Mouse (Mus musculus) forebrain, embryonic 15.5 days (tissue): ENCODE measurements around the gene Rabl3. TPM values are rescaled to one million over a fixed set of nuclear protein-coding genes. Genes with fewer than 3 reads are reported as not detected.

Experiments used
- ATAC-seq: fragments of 200-750 bp; cut with Nextera tagmentation; replicated peaks from 2 replicates; pipeline ENCODE4 v1.8.0; 2017; ENCODE audit warnings: mild to moderate bottlenecking, moderate TSS enrichment, moderate library complexity
- H3K27ac ChIP-seq: fragments of 300-500 bp; sonication (generic); replicated peaks from 2 replicates; pipeline ENCODE4 v1.5.1; 2015; ENCODE audit warnings: mild to moderate bottlenecking, inconsistent platforms
- H3K27me3 ChIP-seq: fragments of 300-500 bp; sonication (generic); 2 replicates; pipeline ENCODE4 v1.6.1; 2015; ENCODE audit warnings: inconsistent platforms
- H3K36me3 ChIP-seq: fragments of 300-500 bp; sonication (generic); 2 replicates; pipeline ENCODE4 v1.6.1; 2015; ENCODE audit warnings: mild to moderate bottlenecking, inconsistent platforms
- H3K4me1 ChIP-seq: fragments of 300-500 bp; sonication (generic); 2 replicates; pipeline ENCODE4 v1.6.1; 2015; ENCODE audit warnings: inconsistent platforms
- H3K4me2 ChIP-seq: fragments of 300-500 bp; sonication (generic); replicated peaks from 2 replicates; pipeline ENCODE4 v1.6.1; 2015; ENCODE audit warnings: mild to moderate bottlenecking, inconsistent platforms
- H3K4me3 ChIP-seq: fragments of 300-500 bp; sonication (generic); 2 replicates; pipeline ENCODE4 v1.5.1; 2015; ENCODE audit warnings: mild to moderate bottlenecking, inconsistent platforms
- H3K9ac ChIP-seq: fragments of 300-500 bp; sonication (generic); replicated peaks from 2 replicates; pipeline ENCODE4 v1.6.1; 2015; ENCODE audit warnings: mild to moderate bottlenecking, inconsistent platforms
- H3K9me3 ChIP-seq: fragments of 300-500 bp; sonication (generic); 2 replicates; pipeline ENCODE4 v1.6.1; 2016; ENCODE audit warnings: inconsistent platforms
- WGBS: fragments of 180-500 bp; shearing (Covaris S2); methylation state at CpG from one replicate; pipeline ENCODE4 v1.1.7; 2015; ENCODE audit warnings: mixed read lengths; 5-methylcytosine and 5-hydroxymethylcytosine counted together
- polyA plus RNA-seq: library from polyadenylated mRNA; unstranded; fragments of >200 nt; fragmentation: Nextera tagmentation; extraction: Ambion mirVana; gene quantifications from 2 replicates; pipeline ENCODE4 v1.2.1, GENCODE M21; 2015

The Rabl3 gene
- polyA plus RNA-seq, 1 experiment from 2014 or later, result 17.7 TPM

DNA sequence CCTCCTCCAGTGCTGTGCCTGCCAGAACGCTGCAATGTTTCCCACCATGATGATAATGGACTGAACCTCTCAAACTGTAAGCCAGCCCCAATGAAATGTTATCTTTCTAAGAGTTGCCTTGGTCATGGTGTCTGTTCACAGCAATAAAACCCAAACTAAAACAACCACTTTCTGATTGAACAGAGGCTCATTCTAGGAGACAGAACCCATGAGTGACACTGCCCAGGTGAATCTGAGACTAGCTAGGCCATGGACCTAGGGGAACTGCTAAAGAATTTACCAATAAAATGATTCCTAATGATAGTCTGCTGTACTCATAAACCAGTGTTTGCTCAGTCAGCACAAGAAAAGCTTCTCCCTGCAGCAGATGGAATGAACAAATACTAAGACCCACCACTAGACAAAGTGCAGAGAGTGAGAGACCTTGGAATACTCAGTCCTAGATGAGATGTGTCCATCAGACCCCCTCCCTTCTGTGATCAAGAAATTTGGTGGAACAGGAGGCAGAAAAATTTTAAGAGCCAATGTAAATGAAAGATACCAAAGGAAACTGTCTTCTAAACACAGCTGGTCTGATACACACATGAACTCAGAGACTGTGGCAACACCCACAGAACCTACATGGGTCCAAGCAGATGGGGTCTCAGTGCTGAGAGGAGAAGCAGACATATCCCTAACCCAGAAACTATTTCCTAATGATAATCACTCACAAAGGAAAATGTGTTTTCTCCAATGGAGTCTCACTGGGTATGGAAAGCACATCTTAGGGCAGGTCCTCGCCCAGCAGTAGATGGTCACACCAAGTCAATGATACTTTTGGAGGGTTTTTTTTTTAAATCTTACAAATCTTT is 19.3 kb upstream of the Rabl3 start:
- H3K27me3 ChIP-seq, result no peaks in the 10 kb centered on the region
- no peak overlapping the region for H3K9ac ChIP-seq
- WGBS, result 97% methylated on average over 2 of the region's 2 CpGs
- no peak overlapping the region for H3K27ac ChIP-seq
- no peak for ATAC-seq
- no peaks in the 10 kb centered on the region for H3K4me1 ChIP-seq
- H3K9me3 ChIP-seq, result no peaks in the 10 kb centered on the region
- no peak overlapping the region for H3K4me3 ChIP-seq
- H3K36me3 ChIP-seq, result peaks cover 48% of the 10 kb centered on the region
- no peak overlapping the region for H3K4me2 ChIP-seq

GRCm38 (mm10) chr16:37522100-37522697 is 17.5 kb upstream of the Rabl3 start:
- Histone ChIP-seq H3K27ac (no peak overlapping the region), H3K4me2 (no peak overlapping the region), H3K4me3 (no peak overlapping the region), H3K9ac (no peak overlapping the region), H3K9me3 (no peaks in the 10 kb centered on the region), H3K27me3 (no peaks in the 10 kb centered on the region), H3K36me3 (peaks cover 45% of the 10 kb centered on the region), H3K4me1 (no peaks in the 10 kb centered on the region)
- WGBS, result 94% methylated on average over 7 of the region's 7 CpGs
- ATAC-seq, result no peak

GRCm38 (mm10) chr16:37525121-37525520 is 14.6 kb upstream of the Rabl3 start:
- H3K4me2 ChIP-seq, result no peak overlapping the region
- no peak overlapping the region for H3K4me3 ChIP-seq
- H3K27me3 ChIP-seq, result no peaks in the 10 kb centered on the region
- WGBS, result 98% methylated on average over 2 of the region's 2 CpGs
- H3K9ac ChIP-seq, result no peak overlapping the region
- no peak for ATAC-seq
- no peaks in the 10 kb centered on the region for H3K9me3 ChIP-seq
- no peak overlapping the region for H3K27ac ChIP-seq
- peaks cover 33% of the 10 kb centered on the region for H3K36me3 ChIP-seq
- no peaks in the 10 kb centered on the region for H3K4me1 ChIP-seq

GRCm38 (mm10) chr16:37526688-37527223 is 12.9 kb upstream of the Rabl3 start:
- no peaks in the 10 kb centered on the region for H3K4me1 ChIP-seq
- 95% methylated on average over 3 of the region's 3 CpGs for WGBS
- H3K36me3 ChIP-seq, result peaks cover 19% of the 10 kb centered on the region
- no peaks in the 10 kb centered on the region for H3K27me3 ChIP-seq
- H3K9me3 ChIP-seq, result no peaks in the 10 kb centered on the region
- H3K27ac ChIP-seq, result no peak overlapping the region
- ATAC-seq, result no peak
- H3K4me2 ChIP-seq, result no peak overlapping the region
- no peak overlapping the region for H3K4me3 ChIP-seq
- H3K9ac ChIP-seq, result no peak overlapping the region

- Histone ChIP-seq H3K36me3 (peaks cover 7% of the 10 kb centered on the region; the same call in 1 of the 2 replicates), H3K9ac (no peak overlapping the region), H3K4me2 (no peak overlapping the region), H3K27ac (no peak overlapping the region), H3K9me3 (no peaks in the 10 kb centered on the region), H3K27me3 (no peaks in the 10 kb centered on the region), H3K4me3 (no peak overlapping the region), H3K4me1 (no peaks in the 10 kb centered on the region)
- WGBS, result 95% methylated on average over 6 of the region's 6 CpGs
- no peak; the same call in 1 of the 2 replicates for ATAC-seq
These were observed 9.5 kb upstream of the Rabl3 start for GRCm38 (mm10) chr16:37530170-37530569.

DNA sequence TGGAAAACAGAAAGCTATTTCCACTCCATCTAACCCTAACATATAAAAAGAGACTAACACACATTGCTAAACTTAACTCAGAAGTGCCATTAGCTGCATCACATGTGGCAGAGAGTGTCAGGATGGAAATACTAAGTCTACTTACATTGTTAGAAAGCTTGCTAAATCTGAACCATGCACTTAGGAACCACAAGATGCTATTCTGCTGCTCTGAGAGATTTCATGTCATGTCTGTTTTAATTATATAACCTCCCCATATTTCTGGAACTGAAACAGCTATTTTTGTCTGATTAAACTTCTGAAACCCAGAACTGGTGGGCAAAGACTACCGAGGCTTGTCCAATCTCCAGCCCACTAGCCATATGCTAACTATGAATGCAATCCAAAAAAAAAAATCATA is 7.6 kb upstream of the Rabl3 start:
- peaks cover 12% of the 10 kb centered on the region for H3K36me3 ChIP-seq
- no peak overlapping the region for H3K4me3 ChIP-seq
- no peak overlapping the region for H3K4me2 ChIP-seq
- H3K4me1 ChIP-seq, result 0 out of 2 replicates have a peak, but pooled peaks cover 2% of the 10 kb centered on the region
- H3K9ac ChIP-seq, result no peak overlapping the region
- no peaks in the 10 kb centered on the region for H3K27me3 ChIP-seq
- WGBS, result 79% methylated on average over 1 of the region's 1 CpGs
- H3K27ac ChIP-seq, result no peak overlapping the region
- no peaks in the 10 kb centered on the region for H3K9me3 ChIP-seq
- ATAC-seq, result no peak

DNA sequence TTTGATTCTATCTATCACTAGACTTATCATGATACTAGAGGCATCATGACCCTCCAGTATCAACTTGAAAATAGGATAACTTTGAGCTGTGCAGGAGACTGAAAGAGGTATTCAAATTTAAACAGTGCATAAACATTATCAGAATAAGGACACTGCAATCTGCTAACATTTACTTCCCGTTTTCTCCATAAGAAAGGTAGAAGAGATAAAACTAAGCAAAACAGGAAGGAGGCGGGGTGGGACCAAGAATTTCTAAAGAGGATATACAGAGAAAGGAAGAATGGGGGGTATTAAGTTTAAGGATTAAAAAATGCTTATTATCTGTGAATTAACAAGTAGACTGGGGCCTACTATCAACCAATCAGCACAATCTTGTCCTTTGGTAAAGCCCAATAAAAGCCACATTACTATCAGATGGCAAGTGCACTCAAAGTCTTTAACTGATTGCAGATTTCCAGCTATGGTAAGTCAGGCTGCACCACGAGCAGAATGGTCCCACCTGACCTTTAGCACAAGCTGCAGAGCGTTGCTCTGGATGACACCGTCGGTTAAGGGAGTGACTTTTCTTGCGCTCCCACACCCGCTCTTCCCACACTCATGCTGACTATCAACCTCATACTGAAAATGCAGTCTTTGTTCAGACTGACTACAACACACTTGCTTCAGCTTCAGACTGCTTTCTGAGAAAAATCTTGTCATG is 6.2 kb upstream of the Rabl3 start:
- no peak for ATAC-seq

GRCm38 (mm10) chr16:37539240-37539610 is 460 bp upstream of the Rabl3 start:
- Histone ChIP-seq H3K4me1 (peaks cover 27% of the 10 kb centered on the region), H3K36me3 (peaks cover 6% of the 10 kb centered on the region), H3K27me3 (no peaks in the 10 kb centered on the region), H3K27ac (peak overlapping the region; percentile 79), H3K9me3 (no peaks in the 10 kb centered on the region), H3K9ac (peak overlapping the region; percentile 90), H3K4me2 (peak overlapping the region; percentile 78), H3K4me3 (peak overlapping the region; percentile 79)
- peak; percentile 66 for ATAC-seq
- under 1% methylated on average over 22 of the region's 22 CpGs for WGBS

More for the DNA sequence above, 6.2 kb upstream of the Rabl3 start:
- no peak overlapping the region for H3K9ac ChIP-seq
- WGBS, result 93% methylated on average over 8 of the region's 8 CpGs
- no peak overlapping the region for H3K4me3 ChIP-seq
- H3K4me1 ChIP-seq, result peaks cover 12% of the 10 kb centered on the region
- H3K36me3 ChIP-seq, result peaks cover 12% of the 10 kb centered on the region
- H3K27me3 ChIP-seq, result no peaks in the 10 kb centered on the region
- H3K4me2 ChIP-seq, result no peak overlapping the region
- H3K27ac ChIP-seq, result no peak overlapping the region
- H3K9me3 ChIP-seq, result no peaks in the 10 kb centered on the region

DNA sequence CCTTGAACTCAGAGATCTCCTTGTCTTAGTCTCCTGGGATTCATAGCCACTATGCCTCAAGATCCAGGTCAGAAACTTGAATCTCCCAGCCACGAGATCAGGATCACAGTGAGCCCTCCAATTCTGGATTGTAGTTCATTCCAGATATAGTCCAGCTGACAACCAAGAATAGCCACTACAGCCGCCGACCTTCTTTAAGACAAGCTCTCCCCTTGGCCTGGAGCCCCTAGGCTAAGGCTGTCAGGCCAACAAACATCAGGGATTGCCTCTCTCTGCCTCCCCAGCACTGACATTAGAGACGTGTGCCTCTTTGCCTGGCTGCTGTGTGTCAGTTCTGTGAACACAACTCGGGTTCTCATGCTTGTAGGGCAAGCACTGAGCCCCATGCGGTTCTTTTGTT is 1.1 kb downstream of the Rabl3 start:
- Histone ChIP-seq H3K27ac (no peak overlapping the region), H3K4me2 (peak overlapping the region; percentile 69), H3K9ac (0 out of 2 replicates have a peak overlapping the region, but pooled peaks have one; percentile 90), H3K4me3 (peak overlapping the region; percentile 79; the same call in 1 of the 2 replicates), H3K9me3 (no peaks in the 10 kb centered on the region), H3K36me3 (no peaks in the 10 kb centered on the region), H3K4me1 (peaks cover 27% of the 10 kb centered on the region), H3K27me3 (no peaks in the 10 kb centered on the region)
- whole genome bisulfite sequencing, result 83% methylated on average over 6 of the region's 6 CpGs
- ATAC-seq, result no peak

GRCm38 (mm10) chr16:37546312-37546711 is 6.6 kb downstream of the Rabl3 start:
- H3K4me3 ChIP-seq, result no peak overlapping the region
- no peak overlapping the region for H3K9ac ChIP-seq
- ATAC-seq, result 0 out of 2 replicates have a peak, but pooled peaks have one; percentile 43
- no peaks in the 10 kb centered on the region for H3K27me3 ChIP-seq
- no peak overlapping the region for H3K4me2 ChIP-seq
- H3K36me3 ChIP-seq, result no peaks in the 10 kb centered on the region
- no peaks in the 10 kb centered on the region for H3K9me3 ChIP-seq
- WGBS, result 24% methylated on average over 5 of the region's 5 CpGs
- H3K27ac ChIP-seq, result 0 out of 2 replicates have a peak overlapping the region, but pooled peaks have one; percentile 34
- H3K4me1 ChIP-seq, result peaks cover 6% of the 10 kb centered on the region

- H3K27ac ChIP-seq, result no peak overlapping the region
- WGBS, result 70% methylated on average over 3 of the region's 3 CpGs
- H3K4me3 ChIP-seq, result no peak overlapping the region
These were observed 10.6 kb downstream of the Rabl3 start for GRCm38 (mm10) chr16:37550266-37550665.

DNA sequence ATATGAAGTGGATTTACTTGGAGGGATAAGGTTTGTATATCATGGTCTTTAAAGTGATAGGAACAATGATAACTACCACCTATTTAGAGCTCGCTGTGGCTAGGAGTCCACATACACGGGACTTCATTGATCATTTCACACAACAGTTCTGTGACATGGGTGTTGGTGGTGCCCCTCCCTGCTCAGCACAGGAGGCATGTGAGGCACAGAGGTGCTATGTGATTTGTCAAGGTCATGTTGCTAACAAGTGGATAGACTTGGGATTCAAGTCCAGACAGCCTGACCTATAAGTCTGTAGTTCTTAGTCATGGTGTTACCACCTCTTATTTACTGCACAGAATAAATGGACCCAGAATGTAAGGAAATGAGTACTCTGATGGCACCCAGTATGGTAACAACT is 11.3 kb downstream of the Rabl3 start:
- Histone ChIP-seq H3K27me3 (no peaks in the 10 kb centered on the region), H3K4me3 (no peak overlapping the region), H3K9ac (no peak overlapping the region), H3K36me3 (no peaks in the 10 kb centered on the region), H3K9me3 (no peaks in the 10 kb centered on the region), H3K4me2 (no peak overlapping the region), H3K27ac (no peak overlapping the region), H3K4me1 (peaks cover 4% of the 10 kb centered on the region)
- no peak for ATAC-seq
- WGBS, result 96% methylated on average over 2 of the region's 2 CpGs

More at GRCm38 (mm10) chr16:37550266-37550665, 10.6 kb downstream of the Rabl3 start:
- Histone ChIP-seq H3K9ac (no peak overlapping the region), H3K4me1 (peaks cover 6% of the 10 kb centered on the region), H3K9me3 (no peaks in the 10 kb centered on the region), H3K36me3 (no peaks in the 10 kb centered on the region), H3K27me3 (no peaks in the 10 kb centered on the region), H3K4me2 (no peak overlapping the region)
- no peak for ATAC-seq
